Mouse (Mus musculus): Measurements from ENCODE around the gene Inf2. TPM values are rescaled to one million over a fixed set of nuclear protein-coding genes. Genes with fewer than 3 reads are reported as not detected.

The Inf2 gene
- polyA plus RNA-seq, 1 experiment from 2014 or later = 5.3 TPM

GRCm38 (mm10) chr12:112592985-112593734 lies 4.6 kb downstream of the Inf2 start:
- Histone ChIP-seq H3K4me1 (ENCODE audit: insufficient read depth, low read length) (peaks cover 35% of the 10 kb centered on the region), H3K36me3 (ENCODE audit: insufficient read depth, low read length) (no peaks in the 10 kb centered on the region), H3K4me3 (ENCODE audit: low read length) (no peak overlapping the region), H3K27me3 (ENCODE audit: insufficient read depth, low read length) (0 out of 2 replicates have a peak, but pooled peaks cover 2% of the 10 kb centered on the region), H3K9ac (replicated peaks; ENCODE audit: low read length) (no peak overlapping the region), H3K4me2 (replicated peaks; ENCODE audit: low read depth, low read length) (no peak overlapping the region), H3K27ac (ENCODE audit: low read length) (no peak overlapping the region), H3K9me3 (ENCODE audit: low read length) (no peaks in the 10 kb centered on the region)
- 63% methylated on average over 21 of the region's 21 CpGs for WGBS
- no peak for ATAC-seq (ENCODE audit: low FRiP score, low TSS enrichment)

GRCm38 (mm10) chr12:112593951-112594915 lies 5.6 kb downstream of the Inf2 start:
- 68% methylated on average over 16 of the region's 16 CpGs for WGBS
- Histone ChIP-seq H3K9me3 (ENCODE audit: low read length) (no peaks in the 10 kb centered on the region), H3K27me3 (ENCODE audit: insufficient read depth, low read length) (0 out of 2 replicates have a peak, but pooled peaks cover 2% of the 10 kb centered on the region), H3K9ac (replicated peaks; ENCODE audit: low read length) (peak overlapping the region; percentile 29), H3K4me1 (ENCODE audit: insufficient read depth, low read length) (peaks cover 39% of the 10 kb centered on the region), H3K27ac (ENCODE audit: low read length) (no peak overlapping the region), H3K36me3 (ENCODE audit: insufficient read depth, low read length) (no peaks in the 10 kb centered on the region), H3K4me2 (replicated peaks; ENCODE audit: low read depth, low read length) (no peak overlapping the region), H3K4me3 (ENCODE audit: low read length) (no peak overlapping the region)
- ATAC-seq (ENCODE audit: low FRiP score, low TSS enrichment) = no peak

- no peak for ATAC-seq (ENCODE audit: low FRiP score, low TSS enrichment)
- peaks cover 35% of the 10 kb centered on the region for H3K4me1 ChIP-seq (ENCODE audit: insufficient read depth, low read length)
- peak overlapping the region; percentile 29; the same call in 1 of the 2 replicates for H3K9ac ChIP-seq (replicated peaks; ENCODE audit: low read length)
- no peak overlapping the region for H3K4me3 ChIP-seq (ENCODE audit: low read length)
- H3K9me3 ChIP-seq (ENCODE audit: low read length) = no peaks in the 10 kb centered on the region
- no peak overlapping the region for H3K4me2 ChIP-seq (replicated peaks; ENCODE audit: low read depth, low read length)
- H3K36me3 ChIP-seq (ENCODE audit: insufficient read depth, low read length) = no peaks in the 10 kb centered on the region
- H3K27me3 ChIP-seq (ENCODE audit: insufficient read depth, low read length) = 0 out of 2 replicates have a peak, but pooled peaks cover under 1% of the 10 kb centered on the region
- 61% methylated on average over 4 of the region's 4 CpGs for WGBS
- H3K27ac ChIP-seq (ENCODE audit: low read length) = no peak overlapping the region
Measured at GRCm38 (mm10) chr12:112594989-112595388, 6.4 kb downstream of the Inf2 start.

GRCm38 (mm10) chr12:112595626-112596025 lies 7.0 kb downstream of the Inf2 start:
- no peaks in the 10 kb centered on the region for H3K27me3 ChIP-seq (ENCODE audit: insufficient read depth, low read length)
- H3K4me1 ChIP-seq (ENCODE audit: insufficient read depth, low read length) = peaks cover 35% of the 10 kb centered on the region
- H3K4me3 ChIP-seq (ENCODE audit: low read length) = no peak overlapping the region
- no peak for ATAC-seq (ENCODE audit: low FRiP score, low TSS enrichment)
- H3K9ac ChIP-seq (replicated peaks; ENCODE audit: low read length) = no peak overlapping the region
- no peak overlapping the region for H3K4me2 ChIP-seq (replicated peaks; ENCODE audit: low read depth, low read length)
- H3K36me3 ChIP-seq (ENCODE audit: insufficient read depth, low read length) = no peaks in the 10 kb centered on the region
- H3K27ac ChIP-seq (ENCODE audit: low read length) = no peak overlapping the region
- no peaks in the 10 kb centered on the region for H3K9me3 ChIP-seq (ENCODE audit: low read length)
- WGBS = 71% methylated on average over 4 of the region's 4 CpGs

GRCm38 (mm10) chr12:112596454-112596853 lies 7.9 kb downstream of the Inf2 start:
- ATAC-seq (ENCODE audit: low FRiP score, low TSS enrichment) = no peak
- Histone ChIP-seq H3K4me1 (ENCODE audit: insufficient read depth, low read length) (peaks cover 35% of the 10 kb centered on the region), H3K4me3 (ENCODE audit: low read length) (no peak overlapping the region), H3K36me3 (ENCODE audit: insufficient read depth, low read length) (no peaks in the 10 kb centered on the region; the same call in 1 of the 2 replicates), H3K27me3 (ENCODE audit: insufficient read depth, low read length) (no peaks in the 10 kb centered on the region), H3K9me3 (ENCODE audit: low read length) (no peaks in the 10 kb centered on the region), H3K27ac (ENCODE audit: low read length) (no peak overlapping the region), H3K9ac (replicated peaks; ENCODE audit: low read length) (no peak overlapping the region), H3K4me2 (replicated peaks; ENCODE audit: low read depth, low read length) (no peak overlapping the region)
- WGBS = 58% methylated on average over 9 of the region's 9 CpGs

GRCm38 (mm10) chr12:112596891-112597500 lies 8.4 kb downstream of the Inf2 start:
- ATAC-seq (ENCODE audit: low FRiP score, low TSS enrichment) = no peak
- no peak overlapping the region for H3K4me3 ChIP-seq (ENCODE audit: low read length)
- no peaks in the 10 kb centered on the region for H3K9me3 ChIP-seq (ENCODE audit: low read length)
- no peak overlapping the region for H3K9ac ChIP-seq (replicated peaks; ENCODE audit: low read length)
- peaks cover 35% of the 10 kb centered on the region for H3K4me1 ChIP-seq (ENCODE audit: insufficient read depth, low read length)
- H3K36me3 ChIP-seq (ENCODE audit: insufficient read depth, low read length) = no peaks in the 10 kb centered on the region; the same call in 1 of the 2 replicates
- no peak overlapping the region for H3K27ac ChIP-seq (ENCODE audit: low read length)
- H3K27me3 ChIP-seq (ENCODE audit: insufficient read depth, low read length) = no peaks in the 10 kb centered on the region
- 70% methylated on average over 14 of the region's 14 CpGs for WGBS
- H3K4me2 ChIP-seq (replicated peaks; ENCODE audit: low read depth, low read length) = no peak overlapping the region

- H3K4me2 ChIP-seq (replicated peaks; ENCODE audit: low read depth, low read length) = no peak overlapping the region
- H3K27me3 ChIP-seq (ENCODE audit: insufficient read depth, low read length) = no peaks in the 10 kb centered on the region
- 89% methylated on average over 8 of the region's 8 CpGs for WGBS
- no peak overlapping the region for H3K27ac ChIP-seq (ENCODE audit: low read length)
- H3K9ac ChIP-seq (replicated peaks; ENCODE audit: low read length) = no peak overlapping the region
- no peak for ATAC-seq (ENCODE audit: low FRiP score, low TSS enrichment)
- no peak overlapping the region for H3K4me3 ChIP-seq (ENCODE audit: low read length)
- H3K36me3 ChIP-seq (ENCODE audit: insufficient read depth, low read length) = no peaks in the 10 kb centered on the region; the same call in 1 of the 2 replicates
- no peaks in the 10 kb centered on the region for H3K9me3 ChIP-seq (ENCODE audit: low read length)
- peaks cover 35% of the 10 kb centered on the region for H3K4me1 ChIP-seq (ENCODE audit: insufficient read depth, low read length)
Measured at GRCm38 (mm10) chr12:112597618-112598017, 9.0 kb downstream of the Inf2 start.

GRCm38 (mm10) chr12:112599198-112599597 lies 10.6 kb downstream of the Inf2 start:
- H3K9ac ChIP-seq (replicated peaks; ENCODE audit: low read length) = no peak overlapping the region; the same call in 1 of the 2 replicates
- no peak overlapping the region for H3K27ac ChIP-seq (ENCODE audit: low read length)
- H3K4me2 ChIP-seq (replicated peaks; ENCODE audit: low read depth, low read length) = no peak overlapping the region
- 36% methylated on average over 4 of the region's 4 CpGs for WGBS
- no peaks in the 10 kb centered on the region; the same call in 1 of the 2 replicates for H3K36me3 ChIP-seq (ENCODE audit: insufficient read depth, low read length)
- no peaks in the 10 kb centered on the region for H3K27me3 ChIP-seq (ENCODE audit: insufficient read depth, low read length)
- H3K4me1 ChIP-seq (ENCODE audit: insufficient read depth, low read length) = peaks cover 23% of the 10 kb centered on the region
- H3K4me3 ChIP-seq (ENCODE audit: low read length) = no peak overlapping the region
- H3K9me3 ChIP-seq (ENCODE audit: low read length) = no peaks in the 10 kb centered on the region
- no peak for ATAC-seq (ENCODE audit: low FRiP score, low TSS enrichment)

- WGBS = 86% methylated on average over 30 of the region's 30 CpGs
- Histone ChIP-seq H3K4me1 (ENCODE audit: insufficient read depth, low read length) (peaks cover 14% of the 10 kb centered on the region), H3K9me3 (ENCODE audit: low read length) (no peaks in the 10 kb centered on the region)
Measured at GRCm38 (mm10) chr12:112599942-112600611, 11.5 kb downstream of the Inf2 start.

More at GRCm38 (mm10) chr12:112599942-112600611, 11.5 kb downstream of the Inf2 start:
- H3K36me3 ChIP-seq (ENCODE audit: insufficient read depth, low read length) = no peaks in the 10 kb centered on the region; the same call in 1 of the 2 replicates
- no peak overlapping the region for H3K9ac ChIP-seq (replicated peaks; ENCODE audit: low read length)
- no peak overlapping the region for H3K27ac ChIP-seq (ENCODE audit: low read length)
- H3K4me3 ChIP-seq (ENCODE audit: low read length) = no peak overlapping the region
- no peak for ATAC-seq (ENCODE audit: low FRiP score, low TSS enrichment)
- H3K4me2 ChIP-seq (replicated peaks; ENCODE audit: low read depth, low read length) = no peak overlapping the region
- no peaks in the 10 kb centered on the region for H3K27me3 ChIP-seq (ENCODE audit: insufficient read depth, low read length)
